Mouse (Mus musculus) ES-Bruce4 (cell line): ENCODE data around the gene Nsa2.

Experiments used
- CTCF ChIP-seq: IDR thresholded peaks from one replicate; pipeline ENCODE4 v1.8.1; 2011; ENCODE audit warnings: low read depth, low read length
- POLR2A ChIP-seq: IDR thresholded peaks from one replicate; pipeline ENCODE4 v1.8.1; 2011; ENCODE audit warnings: low read length; ENCODE audit not compliant: insufficient read depth

DNA sequence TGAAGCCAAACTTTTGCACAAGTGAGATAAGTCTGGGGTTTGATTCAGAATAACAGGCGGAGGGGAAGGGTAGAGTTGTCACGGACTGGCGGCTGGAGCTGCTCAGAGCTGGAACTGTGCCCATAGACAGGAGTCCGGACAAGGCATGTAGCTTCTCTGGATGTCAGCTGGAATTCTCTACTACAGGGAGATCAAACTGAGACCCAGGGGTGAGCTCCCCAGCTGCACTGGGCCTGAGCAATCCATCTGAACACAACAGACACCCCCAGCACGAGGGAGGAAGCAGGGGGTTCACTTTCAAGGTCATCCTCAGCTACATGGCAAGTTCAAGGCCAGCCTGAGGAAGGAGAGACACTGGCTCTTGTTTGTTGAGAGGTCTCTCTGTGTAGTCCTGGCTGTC is 46.9 kb upstream of the Nsa2 start:
- TF ChIP-seq POLR2A (no peak), CTCF (no peak)
